Mouse (Mus musculus) kidney, embryonic 14.5 days (tissue): ENCODE results near the gene Kcnk6. TPM values are rescaled to one million over a fixed set of nuclear protein-coding genes. Genes with fewer than 3 reads are reported as not detected.
A peak's percentile ranks its signal among the peaks of the same experiment; 100 is the strongest.

Experiments
- ATAC-seq: fragments of 200-750 bp; cut with Nextera tagmentation; 2 replicates; pipeline ENCODE4 v1.8.0; 2017; ENCODE audit warnings: moderate number of reproducible peaks, mild to moderate bottlenecking, moderate TSS enrichment, moderate library complexity; ENCODE audit not compliant: low FRiP score, low TSS enrichment
- H3K27ac ChIP-seq: fragments of 300-500 bp; sonication (generic); 2 replicates; pipeline ENCODE4 v1.5.1; 2014; ENCODE audit warnings: low read depth, mild to moderate bottlenecking, low read length, moderate library complexity, mixed read lengths
- H3K27me3 ChIP-seq: fragments of 300-500 bp; sonication (generic); 2 replicates; pipeline ENCODE4 v1.6.1; 2014; ENCODE audit warnings: mild to moderate bottlenecking, low read length; ENCODE audit not compliant: control insufficient read depth, insufficient read depth
- H3K36me3 ChIP-seq: fragments of 300-500 bp; sonication (generic); 2 replicates; pipeline ENCODE4 v1.6.1; 2014; ENCODE audit warnings: low read length, mixed read lengths; ENCODE audit not compliant: control insufficient read depth, insufficient read depth
- H3K4me1 ChIP-seq: fragments of 300-500 bp; sonication (generic); 2 replicates; pipeline ENCODE4 v1.6.1; 2014; ENCODE audit warnings: low read length, mixed read lengths; ENCODE audit not compliant: control insufficient read depth, insufficient read depth
- H3K4me2 ChIP-seq: fragments of 300-500 bp; sonication (generic); replicated peaks from 2 replicates; pipeline ENCODE4 v1.6.1; 2014; ENCODE audit warnings: low read depth, mild to moderate bottlenecking, low read length
- H3K4me3 ChIP-seq: fragments of 300-500 bp; sonication (generic); 2 replicates; pipeline ENCODE4 v1.5.1; 2014; ENCODE audit warnings: mild to moderate bottlenecking, low read length
- H3K9ac ChIP-seq: fragments of 300-500 bp; sonication (generic); 2 replicates; pipeline ENCODE4 v1.6.1; 2014; ENCODE audit warnings: low read depth, mild to moderate bottlenecking, low read length, moderate library complexity
- H3K9me3 ChIP-seq: fragments of 300-500 bp; sonication (generic); 2 replicates; pipeline ENCODE4 v1.6.1; 2016; ENCODE audit warnings: low read length; ENCODE audit not compliant: control insufficient read depth
- WGBS: fragments of 180-500 bp; shearing (Covaris S2); extraction: QIAGEN DNeasy Blood & Tissue Kit; methylation state at CpG from one replicate; pipeline ENCODE4 v1.1.7; 2014; 5-methylcytosine and 5-hydroxymethylcytosine counted together
- polyA plus RNA-seq: library from polyadenylated mRNA; unstranded; fragments of >200 nt; fragmentation: Nextera tagmentation; extraction: Ambion mirVana; gene quantifications from 2 replicates; pipeline ENCODE4 v1.2.1, GENCODE M21; 2014

Kcnk6 gene
- polyA plus RNA-seq: 0.62 and 1.0 TPM in 2 replicates

GRCm38 (mm10) chr7:29232247-29233013 is at the start of gene Kcnk6:
TSS of gene Kcnk6 (minus strand) at chr7:29232515.
- 0 out of 2 replicates have a peak, but pooled peaks cover 9% of the 10 kb centered on the region for H3K4me1 ChIP-seq
- no peaks in the 10 kb centered on the region for H3K9me3 ChIP-seq
- no peak within 1 kb of the TSS for H3K27ac ChIP-seq
- peaks cover 19% of the 10 kb centered on the region for H3K27me3 ChIP-seq
- no peaks in the 10 kb centered on the region for H3K36me3 ChIP-seq
- peak within 1 kb of the TSS; percentile 66 for H3K9ac ChIP-seq
- peak within 1 kb of the TSS; percentile 97 for H3K4me2 ChIP-seq
- WGBS: 1% methylated on average over 58 of the region's 62 CpGs
- peak within 1 kb of the TSS; percentile 58 for H3K4me3 ChIP-seq
- peak; percentile 30; the same call in 1 of the 2 replicates for ATAC-seq

GRCm38 (mm10) chr7:29281201-29282073 is 49.1 kb upstream of the Kcnk6 start, which contains the start of gene Spint2:
TSS of gene Spint2 (minus strand) at chr7:29281912.
- ATAC-seq: peak; percentile 82
- under 1% methylated on average over 80 of the region's 80 CpGs for WGBS
- H3K4me2 ChIP-seq: peak within 1 kb of the TSS; percentile 93
- H3K4me3 ChIP-seq: peak within 1 kb of the TSS; percentile 50
- no peaks in the 10 kb centered on the region for H3K36me3 ChIP-seq
- H3K27ac ChIP-seq: peak within 1 kb of the TSS; percentile 79
- no peaks in the 10 kb centered on the region for H3K9me3 ChIP-seq
- H3K9ac ChIP-seq: peak within 1 kb of the TSS; percentile 74
- H3K27me3 ChIP-seq: peaks cover 24% of the 10 kb centered on the region
- H3K4me1 ChIP-seq: 0 out of 2 replicates have a peak, but pooled peaks cover 6% of the 10 kb centered on the region

DNA sequence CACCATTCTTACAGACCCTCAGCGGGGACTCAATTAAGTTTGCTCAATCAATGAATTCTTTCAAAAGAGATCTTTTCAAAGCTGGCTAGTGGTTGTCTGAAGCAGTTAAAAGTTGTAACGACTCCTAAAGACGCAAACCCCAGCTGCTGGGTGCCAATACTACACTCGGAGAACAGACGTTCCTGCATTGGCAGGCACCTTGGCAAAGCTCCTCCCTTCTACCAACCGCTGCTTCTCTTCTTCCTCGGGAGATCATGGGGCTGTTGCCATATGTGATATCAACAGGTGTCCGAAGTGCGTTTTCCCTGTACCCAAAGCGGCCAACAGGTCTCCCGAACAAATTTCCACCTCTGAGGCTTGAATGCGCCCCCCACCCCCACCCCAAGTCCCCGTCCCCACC is 48.5 kb upstream of the Kcnk6 start:
- 8% methylated on average over 13 of the region's 13 CpGs for WGBS
- peaks cover 24% of the 10 kb centered on the region for H3K27me3 ChIP-seq
- H3K36me3 ChIP-seq: no peaks in the 10 kb centered on the region
- H3K9me3 ChIP-seq: no peaks in the 10 kb centered on the region
- no peak overlapping the region for H3K27ac ChIP-seq
- ATAC-seq: 0 out of 2 replicates have a peak, but pooled peaks have one; percentile 1
- H3K4me2 ChIP-seq: peak overlapping the region; percentile 93
- H3K9ac ChIP-seq: peak overlapping the region; percentile 74
- 0 out of 2 replicates have a peak, but pooled peaks cover 6% of the 10 kb centered on the region for H3K4me1 ChIP-seq
- peak overlapping the region; percentile 50 for H3K4me3 ChIP-seq

DNA sequence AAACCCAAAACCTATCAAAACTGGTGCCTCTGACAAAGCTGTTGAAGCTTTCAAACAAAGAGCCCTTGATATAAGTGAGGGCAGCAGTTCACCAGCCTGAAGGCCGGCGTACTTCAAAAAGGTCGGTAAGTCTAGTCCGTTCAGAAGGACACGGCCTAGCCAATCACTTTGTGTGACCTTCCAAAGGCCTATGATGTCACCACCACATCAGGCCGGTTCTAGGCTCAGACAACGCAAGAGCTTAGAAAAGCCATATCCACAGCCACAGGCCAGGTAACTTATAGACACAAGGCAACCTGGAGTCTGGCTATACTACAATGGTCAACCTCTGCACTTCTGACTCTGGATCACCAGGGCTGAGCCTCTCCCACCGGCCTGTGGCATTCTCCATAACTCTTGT is 47.6 kb upstream of the Kcnk6 start:
- Histone ChIP-seq H3K9ac (no peak overlapping the region), H3K4me3 (peak overlapping the region; percentile 50), H3K9me3 (no peaks in the 10 kb centered on the region), H3K4me1 (0 out of 2 replicates have a peak, but pooled peaks cover 6% of the 10 kb centered on the region), H3K36me3 (no peaks in the 10 kb centered on the region), H3K27ac (no peak overlapping the region), H3K4me2 (peak overlapping the region; percentile 93), H3K27me3 (peaks cover 20% of the 10 kb centered on the region)
- no peak for ATAC-seq
- WGBS: 77% methylated on average over 8 of the region's 8 CpGs

DNA sequence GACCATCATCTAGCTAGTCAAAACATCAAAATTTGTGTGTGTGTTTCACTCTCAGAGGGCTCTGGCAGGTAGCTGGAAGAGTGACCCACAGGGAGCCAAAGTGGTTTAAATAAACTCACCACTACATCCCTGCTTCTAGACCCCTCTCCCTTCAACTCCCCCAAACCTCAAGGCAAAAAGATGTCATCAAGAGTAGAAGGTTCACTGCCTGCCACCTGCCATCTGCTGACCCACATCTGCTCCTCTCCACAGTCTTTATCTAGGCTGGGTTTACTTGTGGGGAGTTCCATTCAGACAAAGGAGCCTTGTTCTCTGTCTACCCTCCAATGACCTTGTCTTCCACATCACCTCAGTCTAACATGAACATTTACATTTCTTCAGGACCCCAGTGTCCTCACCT is 46.9 kb upstream of the Kcnk6 start:
- ATAC-seq: no peak
- Histone ChIP-seq H3K36me3 (no peaks in the 10 kb centered on the region), H3K4me1 (0 out of 2 replicates have a peak, but pooled peaks cover 6% of the 10 kb centered on the region), H3K27ac (no peak overlapping the region), H3K27me3 (peaks cover 18% of the 10 kb centered on the region), H3K9ac (no peak overlapping the region), H3K4me3 (no peak overlapping the region), H3K9me3 (no peaks in the 10 kb centered on the region), H3K4me2 (no peak overlapping the region)

DNA sequence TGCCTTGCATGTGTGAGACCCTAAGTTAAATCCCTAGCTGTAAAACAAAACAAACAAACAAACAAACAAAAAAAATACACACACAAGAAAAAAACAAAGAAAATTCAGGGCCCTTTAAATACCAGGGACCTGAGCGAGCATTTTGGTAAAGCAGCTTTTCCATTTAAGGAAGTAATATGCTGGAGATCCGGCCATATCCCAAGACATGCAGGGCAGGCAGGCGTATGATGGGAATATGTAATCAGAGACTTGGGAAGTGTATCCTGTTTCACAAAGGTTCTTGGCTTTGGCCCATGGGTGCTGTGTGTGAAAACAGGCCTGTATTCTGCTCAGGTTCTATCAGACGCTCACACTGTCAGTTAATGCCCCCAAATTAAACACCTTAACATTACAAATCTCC is 45.2 kb upstream of the Kcnk6 start:
- Histone ChIP-seq H3K4me2 (no peak overlapping the region), H3K9me3 (no peaks in the 10 kb centered on the region), H3K9ac (no peak overlapping the region), H3K4me3 (no peak overlapping the region), H3K4me1 (0 out of 2 replicates have a peak, but pooled peaks cover 6% of the 10 kb centered on the region), H3K36me3 (no peaks in the 10 kb centered on the region), H3K27ac (no peak overlapping the region), H3K27me3 (peaks cover 18% of the 10 kb centered on the region)
- 87% methylated on average over 4 of the region's 4 CpGs for WGBS
- ATAC-seq: no peak

DNA sequence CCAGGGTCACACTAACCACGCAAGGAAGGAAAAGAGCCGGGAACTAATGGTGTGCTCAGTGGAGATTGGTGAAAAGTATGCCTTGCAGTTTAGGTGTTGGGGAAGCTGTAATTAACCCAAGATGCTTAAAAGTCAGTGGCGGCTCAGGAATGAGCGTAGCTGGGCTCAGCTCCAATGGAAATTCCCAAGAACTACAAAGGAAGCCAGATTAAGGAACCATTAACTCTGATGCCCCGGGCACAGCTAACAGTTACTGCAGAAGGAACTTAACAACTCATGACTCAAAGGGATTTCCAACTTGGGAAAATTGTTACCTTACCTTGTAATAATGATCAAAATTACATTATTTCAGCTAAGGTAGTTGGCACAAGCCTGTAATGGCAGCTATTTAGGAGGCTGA is 44.4 kb upstream of the Kcnk6 start:
- WGBS: 58% methylated on average over 5 of the region's 5 CpGs
- peaks cover 12% of the 10 kb centered on the region for H3K27me3 ChIP-seq
- H3K4me2 ChIP-seq: no peak overlapping the region
- no peaks in the 10 kb centered on the region for H3K36me3 ChIP-seq
- no peak overlapping the region for H3K9ac ChIP-seq
- no peak overlapping the region for H3K4me3 ChIP-seq
- no peak for ATAC-seq
- H3K27ac ChIP-seq: no peak overlapping the region
- H3K9me3 ChIP-seq: no peaks in the 10 kb centered on the region
- 0 out of 2 replicates have a peak, but pooled peaks cover 3% of the 10 kb centered on the region for H3K4me1 ChIP-seq

DNA sequence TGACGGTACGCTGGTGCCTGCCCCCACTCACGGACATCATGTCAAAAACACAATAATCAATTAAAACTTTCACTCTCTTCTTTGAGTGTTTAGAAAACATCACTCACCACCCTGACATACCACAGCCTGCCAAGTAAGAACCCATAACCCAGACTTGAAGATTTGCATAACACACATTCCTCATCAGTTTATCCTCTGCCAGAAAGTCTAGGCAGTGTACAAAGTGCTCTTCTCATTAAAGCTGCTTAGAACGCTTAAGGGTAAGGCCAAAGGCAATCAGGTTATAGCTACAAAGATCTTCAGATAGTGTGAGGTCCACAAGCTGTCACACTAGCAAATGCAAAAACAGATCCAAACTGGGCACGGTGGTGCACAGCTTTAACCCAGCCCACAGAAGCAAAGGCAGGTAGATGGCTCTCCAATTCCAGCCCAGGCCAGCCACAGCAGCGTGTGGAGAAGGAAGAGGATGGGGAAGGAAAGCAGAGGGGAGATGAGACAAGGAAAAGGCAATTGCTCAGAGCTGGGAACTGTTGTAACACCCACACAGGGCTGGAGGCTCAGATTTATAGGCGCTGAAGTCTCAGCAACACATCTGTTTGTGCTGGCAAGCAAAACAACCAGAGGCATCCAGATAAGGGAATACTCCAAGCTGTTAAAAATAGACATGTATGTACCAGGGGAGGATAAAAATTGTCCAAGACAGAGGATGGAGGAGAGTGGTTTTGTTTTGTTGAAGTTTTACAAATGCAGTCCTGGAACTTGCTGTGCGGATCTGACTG is 39.6 kb upstream of the Kcnk6 start:
- no peak overlapping the region for H3K4me3 ChIP-seq
- H3K4me1 ChIP-seq: peaks cover 8% of the 10 kb centered on the region; the same call in 1 of the 2 replicates
- WGBS: 52% methylated on average over 8 of the region's 8 CpGs
- no peak overlapping the region for H3K9ac ChIP-seq
- no peak overlapping the region for H3K4me2 ChIP-seq
- H3K27me3 ChIP-seq: no peaks in the 10 kb centered on the region
- no peaks in the 10 kb centered on the region for H3K9me3 ChIP-seq
- no peaks in the 10 kb centered on the region for H3K36me3 ChIP-seq
- no peak overlapping the region for H3K27ac ChIP-seq
- peak; percentile 34; the same call in 1 of the 2 replicates for ATAC-seq
